Mouse (Mus musculus) limb, embryonic 10.5 days (tissue): ENCODE measurements around the gene Jagn1. TPM values are rescaled to one million over a fixed set of nuclear protein-coding genes. Genes with fewer than 3 reads are reported as not detected.

Experiments
- DNase-seq: peaks from one replicate; pipeline ENCODE4 v3.0.0-alpha.2; 2017; ENCODE audit warnings: low spot score
- H3K27ac ChIP-seq: fragments of 300-500 bp; sonication (generic); 2 replicates; pipeline ENCODE4 v1.5.1; 2016; ENCODE audit warnings: mild to moderate bottlenecking
- H3K27me3 ChIP-seq: fragments of 300-500 bp; sonication (generic); 2 replicates; pipeline ENCODE4 v1.6.1; 2016; ENCODE audit warnings: low read depth, mild to moderate bottlenecking; ENCODE audit not compliant: poor library complexity, severe bottlenecking
- H3K36me3 ChIP-seq: fragments of 300-500 bp; sonication (generic); 2 replicates; pipeline ENCODE4 v1.6.1; 2016; ENCODE audit warnings: mild to moderate bottlenecking, moderate library complexity
- H3K4me1 ChIP-seq: fragments of 300-500 bp; sonication (generic); 2 replicates; pipeline ENCODE4 v1.6.1; 2016
- H3K4me3 ChIP-seq: fragments of 300-500 bp; sonication (generic); 2 replicates; pipeline ENCODE4 v1.5.1; 2016; ENCODE audit warnings: mild to moderate bottlenecking, moderate library complexity
- H3K9me3 ChIP-seq: fragments of 300-500 bp; sonication (generic); replicated peaks from 2 replicates; pipeline ENCODE4 v1.6.1; 2016; ENCODE audit warnings: mild to moderate bottlenecking
- WGBS: fragments of 180-500 bp; shearing (Covaris S2); methylation state at CpG from one replicate; pipeline ENCODE4 v1.1.7; 2016; 5-methylcytosine and 5-hydroxymethylcytosine counted together
- polyA plus RNA-seq: library from polyadenylated mRNA; unstranded; fragments of >200 nt; fragmentation: Nextera tagmentation; extraction: Ambion mirVana; gene quantifications from 2 replicates; pipeline ENCODE4 v1.2.1, GENCODE M21; 2016

Jagn1 gene
- polyA plus RNA-seq, 1 experiment from 2014 or later, result 90.3 TPM

- WGBS, result 67% methylated on average over 12 of the region's 12 CpGs
- H3K36me3 ChIP-seq, result no peaks in the 10 kb centered on the region
- DNase-seq, result no peak
- H3K4me3 ChIP-seq, result no peak overlapping the region
- H3K27me3 ChIP-seq, result no peaks in the 10 kb centered on the region
- no peak overlapping the region for H3K27ac ChIP-seq
- H3K4me1 ChIP-seq, result peaks cover 9% of the 10 kb centered on the region
- H3K9me3 ChIP-seq, result no peaks in the 10 kb centered on the region
Observed at GRCm38 (mm10) chr6:113438721-113439430, 3.5 kb upstream of the Jagn1 start.

GRCm38 (mm10) chr6:113440686-113441085, 1.7 kb upstream of the Jagn1 start:
- no peak for DNase-seq
- Histone ChIP-seq H3K4me1 (peaks cover 9% of the 10 kb centered on the region), H3K4me3 (no peak overlapping the region), H3K27ac (no peak overlapping the region), H3K27me3 (no peaks in the 10 kb centered on the region), H3K36me3 (peaks cover 5% of the 10 kb centered on the region), H3K9me3 (no peaks in the 10 kb centered on the region)
- 87% methylated on average over 3 of the region's 3 CpGs for WGBS

- DNase-seq, result peak; percentile 83
- H3K27ac ChIP-seq, result no peak overlapping the region
- no peaks in the 10 kb centered on the region for H3K27me3 ChIP-seq
- peaks cover 9% of the 10 kb centered on the region for H3K4me1 ChIP-seq
- H3K36me3 ChIP-seq, result peaks cover 8% of the 10 kb centered on the region
- no peak overlapping the region for H3K4me3 ChIP-seq
- H3K9me3 ChIP-seq, result no peaks in the 10 kb centered on the region
- WGBS, result 59% methylated on average over 7 of the region's 7 CpGs
Observed at GRCm38 (mm10) chr6:113441147-113441680, 1.2 kb upstream of the Jagn1 start.

- WGBS, result 44% methylated on average over 9 of the region's 9 CpGs
- Histone ChIP-seq H3K4me3 (peak overlapping the region; percentile 96), H3K27ac (peak overlapping the region; percentile 92), H3K9me3 (no peaks in the 10 kb centered on the region), H3K36me3 (peaks cover 17% of the 10 kb centered on the region), H3K27me3 (no peaks in the 10 kb centered on the region), H3K4me1 (peaks cover 9% of the 10 kb centered on the region)
- no peak for DNase-seq
Observed at GRCm38 (mm10) chr6:113442087-113442441, 305 bp upstream of the Jagn1 start.

- DNase-seq, result no peak
- peak overlapping the region; percentile 92 for H3K27ac ChIP-seq
- H3K9me3 ChIP-seq, result no peaks in the 10 kb centered on the region
- H3K36me3 ChIP-seq, result peaks cover 27% of the 10 kb centered on the region
- no peaks in the 10 kb centered on the region for H3K27me3 ChIP-seq
- peak overlapping the region; percentile 96 for H3K4me3 ChIP-seq
- 48% methylated on average over 12 of the region's 12 CpGs for WGBS
- peaks cover 9% of the 10 kb centered on the region for H3K4me1 ChIP-seq
Observed at GRCm38 (mm10) chr6:113443091-113443490, 722 bp downstream of the Jagn1 start.

- Histone ChIP-seq H3K27me3 (no peaks in the 10 kb centered on the region), H3K4me1 (peaks cover 9% of the 10 kb centered on the region), H3K36me3 (peaks cover 39% of the 10 kb centered on the region), H3K9me3 (no peaks in the 10 kb centered on the region), H3K4me3 (no peak overlapping the region), H3K27ac (no peak overlapping the region)
- WGBS, result 87% methylated on average over 8 of the region's 8 CpGs
- no peak for DNase-seq
Observed at GRCm38 (mm10) chr6:113444207-113444965, 2.0 kb downstream of the Jagn1 start.

GRCm38 (mm10) chr6:113447639-113448038, 5.3 kb downstream of the Jagn1 start:
- 98% methylated on average over 4 of the region's 4 CpGs for WGBS
- DNase-seq, result no peak

GRCm38 (mm10) chr6:113451839-113452238, 9.5 kb downstream of the Jagn1 start:
- Histone ChIP-seq H3K4me3 (no peak overlapping the region), H3K9me3 (no peaks in the 10 kb centered on the region), H3K36me3 (peaks cover 28% of the 10 kb centered on the region), H3K27me3 (no peaks in the 10 kb centered on the region), H3K4me1 (no peaks in the 10 kb centered on the region), H3K27ac (no peak overlapping the region)
- DNase-seq, result no peak
- 83% methylated on average over 2 of the region's 2 CpGs for WGBS

More at GRCm38 (mm10) chr6:113447639-113448038, 5.3 kb downstream of the Jagn1 start:
- Histone ChIP-seq H3K27ac (no peak overlapping the region), H3K27me3 (no peaks in the 10 kb centered on the region), H3K36me3 (peaks cover 42% of the 10 kb centered on the region), H3K9me3 (no peaks in the 10 kb centered on the region), H3K4me1 (peaks cover 9% of the 10 kb centered on the region), H3K4me3 (no peak overlapping the region)

GRCm38 (mm10) chr6:113455007-113455406, 12.6 kb downstream of the Jagn1 start:
- Histone ChIP-seq H3K4me3 (no peak overlapping the region), H3K4me1 (no peaks in the 10 kb centered on the region), H3K27ac (no peak overlapping the region), H3K9me3 (no peaks in the 10 kb centered on the region), H3K36me3 (no peaks in the 10 kb centered on the region), H3K27me3 (no peaks in the 10 kb centered on the region)
- 62% methylated on average over 5 of the region's 5 CpGs for WGBS
- no peak for DNase-seq

GRCm38 (mm10) chr6:113457952-113458534, 15.7 kb downstream of the Jagn1 start, which contains the start of gene Il17re:
TSS of gene Il17re (plus strand) at chr6:113458484.
- Histone ChIP-seq H3K36me3 (no peaks in the 10 kb centered on the region), H3K27me3 (no peaks in the 10 kb centered on the region), H3K4me3 (no peak within 1 kb of the TSS), H3K4me1 (no peaks in the 10 kb centered on the region), H3K9me3 (no peaks in the 10 kb centered on the region), H3K27ac (no peak within 1 kb of the TSS)
- no peak for DNase-seq
- WGBS, result 75% methylated on average over 10 of the region's 10 CpGs

GRCm38 (mm10) chr6:113458635-113459034, 16.3 kb downstream of the Jagn1 start:
- no peak for DNase-seq
- Histone ChIP-seq H3K36me3 (no peaks in the 10 kb centered on the region), H3K27ac (no peak overlapping the region), H3K27me3 (no peaks in the 10 kb centered on the region), H3K9me3 (no peaks in the 10 kb centered on the region), H3K4me1 (no peaks in the 10 kb centered on the region), H3K4me3 (no peak overlapping the region)
- 54% methylated on average over 10 of the region's 10 CpGs for WGBS

GRCm38 (mm10) chr6:113464040-113464439, 21.7 kb downstream of the Jagn1 start:
- Histone ChIP-seq H3K27me3 (peaks cover 6% of the 10 kb centered on the region), H3K9me3 (no peaks in the 10 kb centered on the region), H3K36me3 (no peaks in the 10 kb centered on the region), H3K4me3 (no peak overlapping the region), H3K27ac (no peak overlapping the region), H3K4me1 (peaks cover 6% of the 10 kb centered on the region)
- DNase-seq, result no peak
- 75% methylated on average over 7 of the region's 7 CpGs for WGBS

- Histone ChIP-seq H3K27ac (no peak overlapping the region), H3K36me3 (no peaks in the 10 kb centered on the region), H3K9me3 (no peaks in the 10 kb centered on the region), H3K4me3 (no peak overlapping the region), H3K27me3 (peaks cover 22% of the 10 kb centered on the region), H3K4me1 (peaks cover 15% of the 10 kb centered on the region)
- no peak for DNase-seq
- 63% methylated on average over 5 of the region's 5 CpGs for WGBS
Observed at GRCm38 (mm10) chr6:113465602-113466001, 23.2 kb downstream of the Jagn1 start.
